Mouse (Mus musculus) limb, embryonic 14.5 days (tissue): Measurements from ENCODE around the gene Dnah8. TPM values are rescaled to one million over a fixed set of nuclear protein-coding genes. Genes with fewer than 3 reads are reported as not detected.

Experiments
- ATAC-seq: fragments of 200-750 bp; cut with Nextera tagmentation; 2 replicates; pipeline ENCODE4 v1.8.0; 2017; ENCODE audit warnings: low read depth, moderate number of reproducible peaks, moderate TSS enrichment; ENCODE audit not compliant: low FRiP score
- DNase-seq: peaks from one replicate; pipeline ENCODE4 v3.0.0-alpha.2; 2015; ENCODE audit warnings: low spot score
- H3K27ac ChIP-seq: fragments of 300-500 bp; sonication (generic); replicated peaks from 2 replicates; pipeline ENCODE4 v1.5.1; 2014; ENCODE audit warnings: low read depth, mild to moderate bottlenecking, low read length, moderate library complexity, mixed read lengths
- H3K27me3 ChIP-seq: fragments of 300-500 bp; sonication (generic); 2 replicates; pipeline ENCODE4 v1.6.1; 2014; ENCODE audit warnings: low read length, mixed read lengths; ENCODE audit not compliant: control insufficient read depth, insufficient read depth
- H3K36me3 ChIP-seq: fragments of 300-500 bp; sonication (generic); 2 replicates; pipeline ENCODE4 v1.6.1; 2014; ENCODE audit warnings: mild to moderate bottlenecking, low read length, moderate library complexity, mixed read lengths; ENCODE audit not compliant: control insufficient read depth, insufficient read depth
- H3K4me1 ChIP-seq: fragments of 300-500 bp; sonication (generic); 2 replicates; pipeline ENCODE4 v1.6.1; 2014; ENCODE audit warnings: antibody characterized with exemption, low read length, mixed read lengths; ENCODE audit not compliant: control insufficient read depth, insufficient read depth
- H3K4me2 ChIP-seq: fragments of 300-500 bp; sonication (generic); replicated peaks from 2 replicates; pipeline ENCODE4 v1.6.1; 2014; ENCODE audit warnings: low read depth, mild to moderate bottlenecking, low read length, moderate library complexity; ENCODE audit not compliant: severe bottlenecking
- H3K4me3 ChIP-seq: fragments of 300-500 bp; sonication (generic); replicated peaks from 2 replicates; pipeline ENCODE4 v1.5.1; 2014; ENCODE audit warnings: low read length
- H3K9ac ChIP-seq: fragments of 300-500 bp; sonication (generic); 2 replicates; pipeline ENCODE4 v1.6.1; 2014; ENCODE audit warnings: mild to moderate bottlenecking, low read depth, low read length, moderate library complexity; ENCODE audit not compliant: severe bottlenecking
- H3K9me3 ChIP-seq: fragments of 300-500 bp; sonication (generic); 2 replicates; pipeline ENCODE4 v1.6.1; 2016; ENCODE audit warnings: low read length; ENCODE audit not compliant: control insufficient read depth
- POLR2A ChIP-seq: fragments of 200-500 bp; IDR thresholded peaks from 2 replicates; pipeline ENCODE4 v1.8.0; 2012; ENCODE audit warnings: inconsistent platforms, mild to moderate bottlenecking, moderate library complexity, borderline replicate concordance; ENCODE audit not compliant: insufficient read depth, insufficient read length; ENCODE audit errors: extremely low read depth
- WGBS: fragments of 180-500 bp; shearing (Covaris S2); extraction: QIAGEN DNeasy Blood & Tissue Kit; methylation state at CpG from one replicate; pipeline ENCODE4 v1.1.7; 2014; 5-methylcytosine and 5-hydroxymethylcytosine counted together
- polyA plus RNA-seq, 2 experiments: library from polyadenylated mRNA; depleted of rRNA in 1 of 2; stranded (reverse) in 1 of 2; unstranded in 1 of 2; fragments of >200 nt; fragmentation: Nextera tagmentation in 1 of 2; extraction: Ambion mirVana in 1 of 2; gene quantifications; 2 replicates each; pipeline versions ENCODE4 v1.2.1 to v1.2.3; 2012 to 2014

Gene Dnah8
- polyA plus RNA-seq, 2 experiments, result 0.69 to 2.1 TPM

DNA sequence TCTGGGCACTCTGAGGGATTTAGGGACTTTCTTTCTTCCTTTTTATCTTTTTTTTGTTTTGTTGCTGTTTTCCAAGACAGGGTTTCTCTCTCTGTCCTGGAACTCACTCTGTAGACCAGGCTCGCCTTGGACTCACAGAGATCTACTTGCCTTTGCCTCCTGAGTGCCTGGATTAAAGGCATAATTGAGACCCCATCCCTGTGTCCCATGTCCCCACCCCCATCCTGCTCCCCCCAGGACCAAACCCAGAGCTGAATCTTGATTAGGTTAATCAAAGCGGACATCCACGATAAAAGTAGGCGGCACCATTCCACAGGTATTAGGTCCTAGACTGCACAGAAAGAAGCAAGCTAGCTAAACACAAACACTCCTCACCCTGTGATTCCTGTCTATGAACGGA, 19.2 kb upstream of the Dnah8 start:
- H3K9me3 ChIP-seq, result no peaks in the 10 kb centered on the region
- no peak overlapping the region for H3K4me3 ChIP-seq
- no peak for ATAC-seq
- 82% methylated on average over 5 of the region's 5 CpGs for WGBS
- H3K27me3 ChIP-seq, result no peaks in the 10 kb centered on the region
- H3K4me1 ChIP-seq, result peaks cover 13% of the 10 kb centered on the region
- no peak for TF ChIP-seq POLR2A
- H3K4me2 ChIP-seq, result no peak overlapping the region
- H3K36me3 ChIP-seq, result peaks cover 34% of the 10 kb centered on the region
- no peak overlapping the region for H3K9ac ChIP-seq
- no peak for DNase-seq
- H3K27ac ChIP-seq, result no peak overlapping the region

GRCm38 (mm10) chr17:30606206-30606605, 17.9 kb upstream of the Dnah8 start:
- WGBS, result 64% methylated on average over 11 of the region's 11 CpGs
- Histone ChIP-seq H3K9me3 (no peaks in the 10 kb centered on the region), H3K36me3 (peaks cover 24% of the 10 kb centered on the region), H3K4me3 (no peak overlapping the region), H3K9ac (no peak overlapping the region), H3K27me3 (no peaks in the 10 kb centered on the region), H3K4me2 (no peak overlapping the region), H3K4me1 (peaks cover 19% of the 10 kb centered on the region), H3K27ac (no peak overlapping the region)
- TF ChIP-seq POLR2A, result no peak
- DNase-seq, result no peak
- ATAC-seq, result no peak

- ATAC-seq, result no peak
- no peak overlapping the region for H3K27ac ChIP-seq
- peaks cover 23% of the 10 kb centered on the region for H3K4me1 ChIP-seq
- peaks cover 21% of the 10 kb centered on the region for H3K36me3 ChIP-seq
- 65% methylated on average over 8 of the region's 8 CpGs for WGBS
- H3K4me3 ChIP-seq, result no peak overlapping the region
- no peaks in the 10 kb centered on the region for H3K9me3 ChIP-seq
- TF ChIP-seq POLR2A, result no peak
- no peak overlapping the region for H3K4me2 ChIP-seq
- no peak for DNase-seq
- no peaks in the 10 kb centered on the region for H3K27me3 ChIP-seq
- H3K9ac ChIP-seq, result no peak overlapping the region
Measured at GRCm38 (mm10) chr17:30606634-30607081, 17.5 kb upstream of the Dnah8 start.

GRCm38 (mm10) chr17:30607330-30607729, 16.8 kb upstream of the Dnah8 start:
- Histone ChIP-seq H3K27ac (no peak overlapping the region), H3K36me3 (peaks cover 15% of the 10 kb centered on the region), H3K27me3 (no peaks in the 10 kb centered on the region), H3K4me3 (no peak overlapping the region), H3K9me3 (no peaks in the 10 kb centered on the region), H3K4me1 (peaks cover 23% of the 10 kb centered on the region), H3K4me2 (no peak overlapping the region), H3K9ac (no peak overlapping the region)
- ATAC-seq (no peak), DNase-seq (no peak)
- no peak for TF ChIP-seq POLR2A
- 82% methylated on average over 7 of the region's 7 CpGs for WGBS

DNA sequence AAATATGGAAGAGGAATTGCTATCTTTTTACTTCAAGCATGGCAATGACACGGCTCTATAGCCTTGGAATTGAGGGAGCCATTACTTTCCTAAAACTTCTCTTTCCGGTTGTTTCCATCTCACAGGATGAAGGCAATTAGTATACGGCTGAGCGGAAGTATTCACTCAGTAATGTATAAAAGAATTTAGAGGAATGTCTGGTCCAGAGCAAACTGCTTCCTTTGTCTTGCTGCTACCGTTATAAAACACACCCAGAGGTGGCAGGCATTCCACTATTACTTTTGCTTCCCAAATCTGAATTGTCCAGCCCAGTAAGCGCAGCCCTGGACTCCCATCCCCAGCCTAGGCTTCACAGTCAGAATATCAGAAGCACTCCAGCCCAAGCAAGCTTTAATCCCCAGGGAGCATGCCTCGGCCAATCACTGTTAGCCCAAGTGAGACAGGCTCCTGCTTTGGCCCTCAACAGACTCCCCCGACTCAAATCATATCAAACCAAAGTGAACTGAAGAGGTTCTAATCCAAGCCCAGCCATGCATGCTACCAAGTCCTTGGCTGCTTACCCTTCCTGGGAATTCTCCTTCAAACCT, 16.2 kb upstream of the Dnah8 start:
- H3K27ac ChIP-seq, result no peak overlapping the region

More for the DNA sequence above, 16.2 kb upstream of the Dnah8 start:
- Histone ChIP-seq H3K4me3 (no peak overlapping the region), H3K36me3 (peaks cover 8% of the 10 kb centered on the region), H3K4me1 (peaks cover 25% of the 10 kb centered on the region), H3K4me2 (no peak overlapping the region), H3K27me3 (no peaks in the 10 kb centered on the region), H3K9ac (no peak overlapping the region), H3K9me3 (no peaks in the 10 kb centered on the region)
- TF ChIP-seq POLR2A, result no peak
- DNase-seq (no peak), ATAC-seq (no peak)
- 47% methylated on average over 8 of the region's 8 CpGs for WGBS
